Mouse (Mus musculus): Measurements from ENCODE around the gene Sh3bp2.

The Sh3bp2 gene

GRCm38 (mm10) chr5:34525663-34526476 lies at the start of gene Sh3bp2:
Gene Sh3bp2 (plus strand): TSS chr5:34525838.
- peak; percentile 92 to 96 for DNase-seq (ENCODE audit: low spot score in 2 of 2)

- no peak for DNase-seq (ENCODE audit: low spot score in 2 of 2)
These were observed 44.7 kb upstream of the Sh3bp2 start for GRCm38 (mm10) chr5:34480926-34481325.

- DNase-seq (ENCODE audit: low spot score in 2 of 2) = no peak
These were observed 39.9 kb upstream of the Sh3bp2 start for GRCm38 (mm10) chr5:34485731-34486130.

- no peak for DNase-seq (ENCODE audit: low spot score in 2 of 2)
These were observed 38.1 kb upstream of the Sh3bp2 start for GRCm38 (mm10) chr5:34487320-34488090.

GRCm38 (mm10) chr5:34488741-34489417 lies 36.8 kb upstream of the Sh3bp2 start:
- DNase-seq (ENCODE audit: low spot score in 2 of 2) = no peak

GRCm38 (mm10) chr5:34489418-34489787 lies 36.2 kb upstream of the Sh3bp2 start:
- DNase-seq (ENCODE audit: low spot score in 2 of 2) = no peak

- DNase-seq (ENCODE audit: low spot score in 2 of 2) = no peak
These were observed 28.9 kb upstream of the Sh3bp2 start for GRCm38 (mm10) chr5:34496745-34497144.

GRCm38 (mm10) chr5:34500886-34501285 lies 24.8 kb upstream of the Sh3bp2 start:
- no peak for DNase-seq (ENCODE audit: low spot score in 2 of 2)

GRCm38 (mm10) chr5:34501588-34501987 lies 24.1 kb upstream of the Sh3bp2 start:
- no peak for DNase-seq (ENCODE audit: low spot score in 2 of 2)

- no peak for DNase-seq (ENCODE audit: low spot score in 2 of 2)
These were observed 23.2 kb upstream of the Sh3bp2 start for GRCm38 (mm10) chr5:34502411-34502810.

GRCm38 (mm10) chr5:34502821-34503220 lies 22.8 kb upstream of the Sh3bp2 start:
- DNase-seq (ENCODE audit: low spot score in 2 of 2) = no peak

- DNase-seq (ENCODE audit: low spot score in 2 of 2) = no peak
These were observed 13.2 kb upstream of the Sh3bp2 start for GRCm38 (mm10) chr5:34512486-34512885.

- DNase-seq (ENCODE audit: low spot score in 2 of 2) = peak; percentile 91 to 93
These were observed 12.0 kb upstream of the Sh3bp2 start, which contains the start of gene Tnip2 for GRCm38 (mm10) chr5:34513466-34514217. Gene Tnip2 (minus strand): TSS chr5:34513991.

- DNase-seq (ENCODE audit: low spot score in 2 of 2) = no peak
These were observed 11.4 kb upstream of the Sh3bp2 start for GRCm38 (mm10) chr5:34514218-34514566.

GRCm38 (mm10) chr5:34515096-34515495 lies 10.5 kb upstream of the Sh3bp2 start:
- no peak for DNase-seq (ENCODE audit: low spot score in 2 of 2)

- peak; percentile 76 to 91 for DNase-seq (ENCODE audit: low spot score in 2 of 2)
These were observed 7.7 kb upstream of the Sh3bp2 start for GRCm38 (mm10) chr5:34517913-34518312.

GRCm38 (mm10) chr5:34519389-34519910 lies 6.2 kb upstream of the Sh3bp2 start:
- DNase-seq (ENCODE audit: low spot score in 2 of 2) = no peak

GRCm38 (mm10) chr5:34520458-34521209 lies 5.0 kb upstream of the Sh3bp2 start:
- peak; percentile 67 to 69 for DNase-seq (ENCODE audit: low spot score in 2 of 2)

GRCm38 (mm10) chr5:34521337-34521736 lies 4.3 kb upstream of the Sh3bp2 start:
- no peak for DNase-seq (ENCODE audit: low spot score in 2 of 2)

GRCm38 (mm10) chr5:34523958-34524485 lies 1.6 kb upstream of the Sh3bp2 start:
- DNase-seq (ENCODE audit: low spot score in 2 of 2) = no peak

All from thymus, postnatal 10 days (tissue).